Mouse (Mus musculus) E14TG2a.4 (cell line): Measurements from ENCODE around the gene Slc45a2.
A peak's percentile ranks its signal among the peaks of the same experiment; 100 is the strongest.

Experiments used
- H3K27me3 ChIP-seq: 2 replicates; pipeline ENCODE4 v1.6.1; 2014; ENCODE audit warnings: low read length, control low read depth; ENCODE audit not compliant: insufficient read depth
- H3K36me3 ChIP-seq: 2 replicates; pipeline ENCODE4 v1.6.1; 2014; ENCODE audit warnings: low read length, control low read depth; ENCODE audit not compliant: insufficient read depth
- H3K4me1 ChIP-seq: replicated peaks from 2 replicates; pipeline ENCODE4 v1.6.1; 2014; ENCODE audit warnings: low read depth, low read length, control low read depth
- H3K4me3 ChIP-seq: replicated peaks from 2 replicates; pipeline ENCODE4 v1.5.1; 2014; ENCODE audit warnings: mild to moderate bottlenecking, low read length
- H3K9me3 ChIP-seq: 2 replicates; pipeline ENCODE4 v1.6.1; 2014; ENCODE audit warnings: low read length, control low read depth
- CTCF ChIP-seq: conservative IDR thresholded peaks from 2 replicates; pipeline ENCODE4 v1.5.1; 2014; ENCODE audit warnings: low read length
- NANOG ChIP-seq: IDR thresholded peaks from 2 replicates; pipeline ENCODE4 v1.6.1; 2014; ENCODE audit warnings: borderline replicate concordance, low read length, mixed read lengths
- POU5F1 ChIP-seq: IDR thresholded peaks from 2 replicates; pipeline ENCODE4 v1.6.1; 2014; ENCODE audit warnings: low read length, borderline replicate concordance

The Slc45a2 gene

DNA sequence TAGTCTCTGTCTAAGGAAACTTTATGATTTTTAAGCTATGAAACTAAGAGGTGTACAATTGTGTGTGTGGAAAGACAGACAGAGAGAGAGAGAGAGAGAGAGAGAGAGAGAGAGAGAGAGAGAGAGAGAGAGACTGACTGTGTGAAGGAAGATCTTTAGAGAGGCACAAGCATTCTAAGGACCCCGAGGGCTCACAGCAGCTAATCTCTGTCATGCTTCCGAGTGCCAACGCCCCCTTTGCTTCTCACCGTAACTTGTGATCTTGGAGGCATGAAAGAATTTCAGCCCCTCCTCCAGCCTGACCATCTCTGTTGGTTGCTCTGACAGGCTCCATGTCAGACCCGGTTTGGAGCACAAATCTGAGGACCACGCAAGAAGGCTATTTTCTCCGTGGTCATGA lies at the start of gene Slc45a2:
TSS of gene Slc45a2 (plus strand) at position 301 of the 400 bp plus-strand sequence.
- no peaks in the 10 kb centered on the region for H3K27me3 ChIP-seq
- H3K9me3 ChIP-seq = no peaks in the 10 kb centered on the region
- TF ChIP-seq CTCF (no peak), POU5F1 (no peak), NANOG (no peak)
- no peak within 1 kb of the TSS for H3K4me3 ChIP-seq
- peaks cover 10% of the 10 kb centered on the region; the same call in 1 of the 2 replicates for H3K4me1 ChIP-seq
- H3K36me3 ChIP-seq = peaks cover 10% of the 10 kb centered on the region; the same call in 1 of the 2 replicates

DNA sequence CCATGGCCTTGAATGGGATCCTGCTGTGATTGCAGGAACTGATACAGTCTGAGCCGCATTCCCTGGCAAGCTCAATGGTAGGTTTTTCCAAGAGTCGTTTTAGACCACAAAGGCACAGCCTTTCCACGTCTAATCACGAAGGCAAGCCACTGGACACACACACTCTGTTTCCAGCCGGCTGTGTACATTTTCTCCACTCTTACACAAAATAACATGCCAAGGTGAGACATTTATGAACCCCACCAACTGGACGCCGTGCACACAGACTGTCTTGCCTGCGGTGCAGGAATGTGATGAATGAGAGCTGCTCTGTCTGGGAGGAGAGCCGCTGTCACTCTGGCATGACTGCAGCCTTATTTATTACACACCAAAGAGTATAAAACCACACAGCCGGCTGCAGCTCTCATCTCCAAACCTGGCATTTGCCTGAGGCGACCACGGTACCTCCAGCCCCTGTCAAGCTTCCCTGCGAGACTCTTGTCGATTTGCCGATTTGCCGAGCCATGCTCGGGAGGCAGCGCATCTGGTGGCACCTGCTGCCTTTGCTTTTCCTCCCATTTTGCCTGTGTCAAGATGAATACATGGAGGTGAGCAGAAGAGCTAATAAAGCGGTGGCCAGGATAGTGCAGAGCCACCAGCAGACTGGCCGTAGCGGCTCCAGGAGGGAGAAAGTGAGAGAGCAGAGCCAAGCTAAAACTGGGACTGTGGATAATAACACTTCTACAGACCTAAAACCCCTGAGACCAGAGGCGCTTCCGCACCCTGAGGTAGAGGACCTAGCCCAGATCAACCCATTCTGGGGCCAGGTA lies 48.4 kb upstream of the Slc45a2 start, which contains the start of gene C1qtnf3:
TSS of gene C1qtnf3 (plus strand) at position 382 of the 809 bp plus-strand sequence.
- Histone ChIP-seq H3K4me1 (peaks cover 33% of the 10 kb centered on the region), H3K36me3 (no peaks in the 10 kb centered on the region), H3K4me3 (peak within 1 kb of the TSS; percentile 56), H3K27me3 (0 out of 2 replicates have a peak, but pooled peaks cover 5% of the 10 kb centered on the region), H3K9me3 (no peaks in the 10 kb centered on the region)
- TF ChIP-seq CTCF = no peak

DNA sequence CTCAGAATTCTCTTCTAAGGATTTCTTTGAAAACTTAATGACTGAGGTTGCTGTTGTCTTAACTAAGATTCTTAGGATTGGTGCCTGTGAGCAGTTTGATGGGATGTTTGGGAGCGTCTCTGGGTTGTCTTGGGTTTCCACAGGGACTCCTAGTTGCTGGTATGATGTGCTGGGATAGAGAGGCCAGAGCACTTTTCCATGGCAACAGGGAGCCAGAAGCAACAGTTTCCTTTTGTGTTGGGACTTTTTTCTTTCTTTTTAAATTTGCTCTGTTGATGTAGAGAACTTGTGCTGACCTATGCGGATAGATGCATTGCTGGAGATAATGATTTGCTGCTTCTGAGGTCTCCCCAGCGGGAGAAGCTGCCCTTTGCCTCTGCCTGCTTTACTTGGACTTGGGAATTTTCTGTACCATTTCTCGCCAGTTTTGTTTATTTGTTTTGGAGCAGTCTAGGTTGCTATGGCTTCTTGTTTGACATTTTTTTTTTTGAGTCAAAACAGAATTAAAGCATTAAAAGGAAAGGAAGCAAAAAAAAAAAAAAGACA lies 47.7 kb upstream of the Slc45a2 start:
- Histone ChIP-seq H3K4me1 (peaks cover 33% of the 10 kb centered on the region), H3K36me3 (no peaks in the 10 kb centered on the region), H3K4me3 (0 out of 2 replicates have a peak overlapping the region, but pooled peaks have one; percentile 56), H3K9me3 (no peaks in the 10 kb centered on the region), H3K27me3 (0 out of 2 replicates have a peak, but pooled peaks cover 5% of the 10 kb centered on the region)
- TF ChIP-seq POU5F1 (no peak), CTCF (no peak), NANOG (no peak)

DNA sequence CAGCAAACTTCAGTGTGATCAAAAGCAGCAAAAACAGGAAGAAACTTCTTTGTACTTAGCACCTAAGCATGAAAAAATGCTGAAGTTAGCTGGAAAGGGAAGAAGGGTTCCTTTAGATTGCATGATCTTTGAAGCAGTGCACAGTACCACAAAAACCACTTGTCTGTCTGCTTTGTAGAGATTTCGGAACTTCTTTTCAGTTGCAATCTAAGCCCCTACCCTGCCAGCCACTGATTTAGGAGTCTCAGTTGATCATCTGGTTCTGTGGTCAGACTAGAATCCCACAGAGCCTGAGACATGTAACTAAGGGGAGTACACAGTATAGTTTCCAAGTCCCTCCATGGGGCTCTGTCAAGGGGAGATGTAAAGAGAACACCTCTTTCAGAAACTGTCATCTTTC lies 47.1 kb upstream of the Slc45a2 start:
- H3K27me3 ChIP-seq = 0 out of 2 replicates have a peak, but pooled peaks cover 5% of the 10 kb centered on the region
- no peak overlapping the region for H3K4me3 ChIP-seq
- no peaks in the 10 kb centered on the region for H3K9me3 ChIP-seq
- H3K36me3 ChIP-seq = no peaks in the 10 kb centered on the region
- peaks cover 33% of the 10 kb centered on the region for H3K4me1 ChIP-seq
- TF ChIP-seq NANOG = no peak
- TF ChIP-seq POU5F1 = no peak
- no peak for TF ChIP-seq CTCF

DNA sequence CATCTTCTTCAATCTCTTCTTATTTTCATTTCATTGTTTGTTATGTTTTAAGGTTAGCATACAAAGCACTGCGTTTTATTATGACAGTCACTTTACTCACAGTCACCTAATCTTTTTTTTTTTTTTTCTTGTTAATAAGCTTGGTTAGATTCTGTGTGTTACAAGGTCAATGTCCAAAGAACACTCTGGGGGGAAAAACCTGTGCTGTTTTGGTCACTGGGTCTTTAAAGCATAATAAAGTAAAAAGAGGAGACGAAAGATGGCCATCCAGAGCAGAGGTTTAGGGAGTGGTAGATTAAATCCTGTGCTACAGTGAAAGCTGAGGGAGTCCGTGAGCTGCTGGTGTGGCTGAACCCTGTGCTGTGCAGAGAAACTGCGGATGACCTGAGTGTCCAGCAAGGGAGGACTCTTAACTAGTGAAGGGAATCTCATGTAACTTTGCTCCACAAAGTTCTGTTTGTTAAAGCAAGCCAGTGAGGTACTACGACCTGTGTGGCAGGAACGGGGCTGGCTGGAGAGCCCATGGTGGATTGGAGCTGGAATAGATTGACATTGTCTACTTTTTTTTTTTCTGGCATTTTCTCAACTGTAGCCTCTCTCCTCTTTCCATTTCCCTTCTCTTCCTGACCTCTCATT lies 46.0 kb upstream of the Slc45a2 start:
- Histone ChIP-seq H3K9me3 (no peaks in the 10 kb centered on the region), H3K36me3 (no peaks in the 10 kb centered on the region), H3K27me3 (0 out of 2 replicates have a peak, but pooled peaks cover 5% of the 10 kb centered on the region), H3K4me1 (peaks cover 33% of the 10 kb centered on the region), H3K4me3 (no peak overlapping the region)
- no peak for TF ChIP-seq NANOG
- no peak for TF ChIP-seq POU5F1
- no peak for TF ChIP-seq CTCF

DNA sequence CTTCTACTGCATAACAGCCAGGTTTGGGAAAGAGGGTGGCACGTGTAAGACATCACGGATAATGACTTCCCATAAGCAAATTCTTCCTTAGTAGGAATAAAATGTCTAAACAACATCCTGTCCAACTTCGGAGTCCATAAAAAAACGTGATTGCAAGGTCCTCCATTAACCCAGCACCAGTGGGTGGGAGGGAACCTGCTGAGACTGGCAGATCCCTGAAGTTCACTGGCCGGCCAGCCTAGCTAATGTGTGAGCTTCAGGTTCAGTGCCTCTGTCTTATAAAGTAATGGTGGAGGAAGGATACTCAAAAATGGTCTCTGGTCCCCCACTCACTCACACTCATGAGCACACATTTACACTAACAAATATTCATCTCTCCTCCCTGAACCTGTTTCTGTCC lies 45.4 kb upstream of the Slc45a2 start:
- TF ChIP-seq POU5F1 (no peak), CTCF (no peak), NANOG (no peak)
- Histone ChIP-seq H3K9me3 (no peaks in the 10 kb centered on the region), H3K4me3 (no peak overlapping the region), H3K4me1 (peaks cover 33% of the 10 kb centered on the region), H3K36me3 (no peaks in the 10 kb centered on the region), H3K27me3 (0 out of 2 replicates have a peak, but pooled peaks cover 5% of the 10 kb centered on the region)

DNA sequence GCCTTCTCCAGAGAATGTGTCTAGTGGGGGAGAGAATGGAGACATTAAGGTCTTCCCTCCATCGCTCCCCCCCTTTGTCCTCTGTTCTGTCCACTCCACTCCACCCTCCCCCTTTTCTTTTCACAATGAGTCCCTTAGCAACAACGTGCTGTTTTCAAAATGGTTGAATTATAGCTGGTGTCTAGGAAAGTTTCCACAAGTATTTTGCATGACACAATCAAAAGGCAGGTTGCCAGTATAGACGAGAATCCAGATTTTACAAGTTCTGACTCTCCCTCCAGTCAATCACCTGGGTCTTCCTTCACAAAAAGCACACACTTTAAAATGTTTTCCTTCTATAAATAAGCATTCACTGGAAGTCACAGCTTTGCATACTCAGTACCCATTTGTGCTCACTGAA lies 43.8 kb upstream of the Slc45a2 start:
- H3K9me3 ChIP-seq = no peaks in the 10 kb centered on the region
- H3K4me3 ChIP-seq = no peak overlapping the region
- H3K27me3 ChIP-seq = 0 out of 2 replicates have a peak, but pooled peaks cover 3% of the 10 kb centered on the region
- no peak for TF ChIP-seq CTCF
- no peak for TF ChIP-seq POU5F1
- TF ChIP-seq NANOG = no peak
- H3K4me1 ChIP-seq = peaks cover 20% of the 10 kb centered on the region
- H3K36me3 ChIP-seq = no peaks in the 10 kb centered on the region

DNA sequence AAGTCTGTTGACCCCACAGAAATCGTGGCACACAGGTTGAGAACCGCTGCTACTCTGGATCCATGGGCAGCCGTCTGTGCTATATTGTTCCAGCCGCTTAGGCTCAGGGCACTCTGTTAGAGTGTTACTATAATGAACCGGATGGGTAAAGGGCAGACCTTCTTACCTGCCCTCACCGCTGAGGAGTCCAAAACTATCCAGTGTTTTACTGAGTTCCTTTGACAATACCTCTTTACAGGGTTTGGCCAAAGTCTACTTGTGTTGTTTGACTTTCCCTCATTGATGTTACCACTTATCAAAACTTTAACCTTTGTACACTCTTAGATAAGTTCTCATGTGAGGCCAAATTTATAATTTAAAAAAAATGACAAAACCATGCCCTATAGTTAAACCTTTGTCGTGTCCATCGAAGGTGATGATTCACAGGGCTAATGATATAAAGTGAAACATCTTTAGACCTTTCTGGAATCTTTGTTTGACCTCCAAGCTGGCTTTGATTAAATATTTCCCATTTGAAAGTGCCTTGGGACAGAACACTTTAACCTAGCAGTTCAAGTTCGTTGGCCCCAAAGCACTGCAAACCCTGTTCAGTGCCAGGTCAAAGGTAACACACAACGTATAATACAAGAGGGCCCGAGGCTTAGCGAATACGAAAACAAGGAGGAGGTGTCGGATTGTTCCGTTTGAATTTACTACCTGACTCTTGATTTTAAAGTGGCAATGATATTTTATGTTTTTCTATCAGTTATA lies 41.1 kb upstream of the Slc45a2 start:
- peaks cover 7% of the 10 kb centered on the region for H3K4me1 ChIP-seq
- no peaks in the 10 kb centered on the region for H3K9me3 ChIP-seq
- H3K4me3 ChIP-seq = no peak overlapping the region
- no peaks in the 10 kb centered on the region for H3K36me3 ChIP-seq
- TF ChIP-seq NANOG (no peak), POU5F1 (no peak), CTCF (no peak)
- no peaks in the 10 kb centered on the region for H3K27me3 ChIP-seq
